Mouse (Mus musculus) brain, embryonic 14.5 days (tissue): ENCODE measurements at regions not wholly inside any gene's neighbourhood (a gene's known extent, or its start where the extent isn't known, plus 50 kb on each side); places are given as distances from the start of the nearest gene placed in this dataset.

Experiments
- CTCF ChIP-seq: fragments of 200-500 bp; IDR thresholded peaks from 2 replicates; pipeline ENCODE4 v1.5.1; 2012; ENCODE audit warnings: inconsistent platforms, mild to moderate bottlenecking, moderate library complexity, borderline replicate concordance; ENCODE audit not compliant: insufficient read depth, insufficient read length; ENCODE audit errors: extremely low read depth
- POLR2A ChIP-seq: fragments of 200-500 bp; IDR thresholded peaks from 2 replicates; pipeline ENCODE4 v1.6.1; 2012; ENCODE audit warnings: mild to moderate bottlenecking, inconsistent platforms, borderline replicate concordance; ENCODE audit not compliant: poor library complexity, insufficient read depth, insufficient read length, severe bottlenecking; ENCODE audit errors: extremely low read depth

DNA sequence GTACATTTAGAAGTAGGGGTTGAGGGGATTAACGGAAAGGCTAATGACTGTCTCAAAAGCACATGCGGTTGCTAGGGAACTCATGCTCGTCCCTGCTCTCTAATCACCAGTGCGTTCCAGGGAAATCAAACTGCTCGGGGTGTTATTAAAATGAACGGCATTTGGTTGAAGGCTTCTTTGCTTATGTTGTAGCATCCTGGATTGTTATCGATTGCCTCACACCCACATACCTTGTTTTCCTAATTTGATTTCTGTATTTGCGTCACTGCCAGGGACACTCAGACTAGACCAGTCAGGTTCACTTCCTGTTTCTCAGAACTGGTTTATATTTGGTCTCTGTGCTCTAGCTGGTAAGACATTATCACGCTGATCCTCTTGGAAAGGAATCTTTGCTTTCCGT, 177.0 kb upstream of the Mkln1 start:
- no peak for TF ChIP-seq CTCF
- TF ChIP-seq POLR2A, result no peak
